Mouse (Mus musculus) intestine, postnatal 0 days (tissue): ENCODE results near the gene Ttc4. TPM values are rescaled to one million over a fixed set of nuclear protein-coding genes. Genes with fewer than 3 reads are reported as not detected.

Source experiments
- ATAC-seq: fragments of 200-750 bp; cut with Nextera tagmentation; 2 replicates; pipeline ENCODE4 v1.8.0; 2017; ENCODE audit warnings: mild to moderate bottlenecking, moderate TSS enrichment, moderate library complexity
- H3K27ac ChIP-seq: fragments of 300-500 bp; sonication (generic); 2 replicates; pipeline ENCODE4 v1.5.1; 2014; ENCODE audit warnings: mild to moderate bottlenecking, low read depth, low read length, moderate library complexity
- H3K27me3 ChIP-seq: fragments of 300-500 bp; sonication (generic); replicated peaks from 2 replicates; pipeline ENCODE4 v1.6.1; 2014; ENCODE audit warnings: low read length, mixed read lengths; ENCODE audit not compliant: control insufficient read depth, insufficient read depth
- H3K36me3 ChIP-seq: fragments of 300-500 bp; sonication (generic); 2 replicates; pipeline ENCODE4 v1.6.1; 2014; ENCODE audit warnings: mild to moderate bottlenecking, moderate library complexity; ENCODE audit not compliant: control insufficient read depth, insufficient read depth
- H3K4me1 ChIP-seq: fragments of 300-500 bp; sonication (generic); replicated peaks from 2 replicates; pipeline ENCODE4 v1.6.1; 2014; ENCODE audit warnings: antibody characterized with exemption, low read length, mixed read lengths; ENCODE audit not compliant: control insufficient read depth, insufficient read depth
- H3K4me2 ChIP-seq: fragments of 300-500 bp; sonication (generic); replicated peaks from 2 replicates; pipeline ENCODE4 v1.6.1; 2014; ENCODE audit warnings: low read depth, mild to moderate bottlenecking, moderate library complexity
- H3K4me3 ChIP-seq: fragments of 300-500 bp; sonication (generic); 2 replicates; pipeline ENCODE4 v1.5.1; 2014; ENCODE audit warnings: low read depth, low read length
- H3K9ac ChIP-seq: fragments of 300-500 bp; sonication (generic); 2 replicates; pipeline ENCODE4 v1.6.1; 2014; ENCODE audit warnings: mild to moderate bottlenecking, low read depth, low read length
- H3K9me3 ChIP-seq: fragments of 300-500 bp; sonication (generic); 2 replicates; pipeline ENCODE4 v1.6.1; 2016; ENCODE audit warnings: mixed run types; ENCODE audit not compliant: control insufficient read depth
- CTCF ChIP-seq: sonication (generic); IDR thresholded peaks from 2 replicates; pipeline ENCODE4 v1.5.1; 2016; ENCODE audit warnings: low read depth, mild to moderate bottlenecking, control low read depth, antibody characterized with exemption, moderate library complexity
- WGBS: fragments of 180-500 bp; shearing (Covaris S2); extraction: QIAGEN DNeasy Blood & Tissue Kit; methylation state at CpG from one replicate; pipeline ENCODE4 v1.1.7; 2014; 5-methylcytosine and 5-hydroxymethylcytosine counted together
- polyA plus RNA-seq: library from polyadenylated mRNA; unstranded; fragments of >200 nt; fragmentation: Nextera tagmentation; extraction: Ambion mirVana; gene quantifications from 2 replicates; pipeline ENCODE4 v1.2.1, GENCODE M21; 2015

Gene Ttc4
- 29.7 and 35.0 TPM in 2 replicates for polyA plus RNA-seq

DNA sequence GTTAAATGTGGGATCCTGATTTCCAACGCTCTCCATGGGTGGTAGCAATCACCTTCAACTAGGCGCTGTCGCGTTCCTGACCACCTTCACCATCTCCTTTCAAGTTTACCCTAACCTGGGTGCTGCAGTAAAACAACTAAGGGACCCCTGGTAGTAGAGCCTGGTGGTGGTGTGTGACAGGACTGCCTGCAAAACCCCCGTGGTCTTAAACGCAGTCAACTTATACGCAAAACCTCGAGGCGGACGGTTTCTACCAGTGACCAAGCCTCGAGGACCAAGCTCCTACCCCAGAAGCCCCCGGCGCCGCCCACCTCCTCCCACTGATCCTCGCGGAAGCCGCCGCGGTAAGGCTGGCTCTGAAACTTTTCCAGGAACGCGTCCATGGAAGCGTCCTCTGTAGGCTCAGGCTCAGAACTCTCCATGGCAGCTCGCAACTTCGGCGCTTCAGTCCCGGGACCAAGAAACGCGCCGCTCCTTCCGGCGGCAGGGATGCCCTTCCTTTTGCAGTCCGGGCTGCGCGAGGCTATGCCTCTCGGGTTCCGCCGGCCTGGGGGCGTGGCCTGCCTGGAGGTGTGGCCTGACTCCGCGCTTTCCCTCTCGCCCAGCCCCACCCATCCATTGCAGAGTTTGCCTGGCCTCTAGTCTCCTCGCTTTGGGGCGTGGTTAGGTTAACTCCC lies at the start of gene Ttc4:
TSS of gene Ttc4 (minus strand) at position 503 of the 677 bp plus-strand sequence.
- WGBS = under 1% methylated on average over 43 of the region's 43 CpGs
- ATAC-seq = peak; percentile 96
- peak; percentile 26; the same call in 1 of the 2 replicates for TF ChIP-seq CTCF
- H3K4me1 ChIP-seq = no peaks in the 10 kb centered on the region
- no peaks in the 10 kb centered on the region for H3K9me3 ChIP-seq
- H3K9ac ChIP-seq = peak within 1 kb of the TSS; percentile 71
- peaks cover 28% of the 10 kb centered on the region for H3K36me3 ChIP-seq
- H3K27ac ChIP-seq = peak within 1 kb of the TSS; percentile 52; the same call in 1 of the 2 replicates
- H3K4me2 ChIP-seq = peak within 1 kb of the TSS; percentile 65
- H3K27me3 ChIP-seq = no peaks in the 10 kb centered on the region
- H3K4me3 ChIP-seq = peak within 1 kb of the TSS; percentile 73

DNA sequence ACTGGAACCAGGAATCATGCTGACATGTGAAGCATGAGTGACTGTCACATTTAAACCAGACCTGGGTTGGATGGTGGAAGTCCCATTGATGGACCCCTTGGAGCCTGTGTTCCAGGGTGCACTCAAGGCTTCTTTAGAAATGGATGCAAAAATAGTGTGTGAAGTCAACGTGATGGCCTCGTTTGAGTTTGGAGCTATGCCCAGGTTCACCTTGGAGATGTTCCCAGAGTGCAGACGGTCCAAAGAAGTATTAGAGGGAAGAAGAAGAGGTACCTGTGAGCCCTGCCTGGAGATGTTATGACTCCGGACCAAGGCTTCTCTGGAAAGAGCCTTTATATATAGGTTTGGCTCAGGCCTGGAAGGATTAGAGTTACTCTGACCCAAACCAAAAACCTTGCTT lies 41.9 kb upstream of the Ttc4 start:
- H3K4me1 ChIP-seq = no peaks in the 10 kb centered on the region
- no peaks in the 10 kb centered on the region for H3K9me3 ChIP-seq
- H3K4me2 ChIP-seq = no peak overlapping the region
- ATAC-seq = no peak
- 83% methylated on average over 4 of the region's 4 CpGs for WGBS
- H3K4me3 ChIP-seq = no peak overlapping the region
- H3K9ac ChIP-seq = no peak overlapping the region
- H3K36me3 ChIP-seq = no peaks in the 10 kb centered on the region
- H3K27me3 ChIP-seq = no peaks in the 10 kb centered on the region
- no peak overlapping the region for H3K27ac ChIP-seq
- TF ChIP-seq CTCF = no peak

DNA sequence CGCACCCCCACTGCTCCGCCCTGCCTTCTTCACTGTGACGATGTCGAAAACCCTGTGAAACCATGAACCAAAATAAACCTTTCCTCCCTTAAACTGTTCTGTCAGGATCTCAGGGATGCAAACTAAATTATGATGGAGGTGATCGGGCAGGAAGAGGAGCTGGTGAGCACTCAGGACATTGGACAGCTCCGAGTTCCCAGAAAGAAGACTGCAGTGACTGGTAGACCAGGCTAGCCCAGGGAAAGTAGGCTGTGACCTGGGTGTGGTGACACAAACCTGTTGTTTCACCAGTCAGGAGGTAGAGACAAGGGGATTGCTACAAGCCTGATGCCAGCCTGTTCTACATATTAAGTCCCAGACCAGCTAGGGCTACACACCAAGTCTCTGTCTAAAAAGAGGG lies 34.9 kb upstream of the Ttc4 start:
- 87% methylated on average over 6 of the region's 6 CpGs for WGBS
- Histone ChIP-seq H3K4me1 (no peaks in the 10 kb centered on the region), H3K36me3 (no peaks in the 10 kb centered on the region), H3K27ac (no peak overlapping the region), H3K9me3 (no peaks in the 10 kb centered on the region), H3K4me2 (no peak overlapping the region), H3K4me3 (no peak overlapping the region), H3K27me3 (no peaks in the 10 kb centered on the region), H3K9ac (no peak overlapping the region)
- TF ChIP-seq CTCF = no peak
- no peak for ATAC-seq

DNA sequence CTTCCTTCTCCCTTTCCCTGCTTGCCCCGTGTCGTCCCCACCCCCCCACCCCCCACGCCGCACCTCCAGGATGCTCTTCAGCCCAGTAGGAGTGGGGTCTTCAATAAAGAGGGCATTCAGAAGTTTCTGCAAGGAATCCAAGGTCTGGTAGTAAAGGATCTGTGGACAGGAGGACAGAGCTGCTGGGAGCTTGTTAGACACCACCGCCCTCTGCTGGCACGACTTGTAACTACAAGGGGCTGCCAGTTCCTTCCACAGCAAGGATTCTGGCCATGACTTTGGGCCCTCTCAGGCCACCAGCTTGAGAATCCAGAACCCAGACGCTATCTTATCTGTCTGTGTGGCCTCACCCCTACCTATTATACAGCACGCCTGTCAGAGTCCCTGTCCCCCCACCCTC lies 29.7 kb upstream of the Ttc4 start:
- TF ChIP-seq CTCF = peak; percentile 97
- H3K27ac ChIP-seq = peak overlapping the region; percentile 46; the same call in 1 of the 2 replicates
- peak; percentile 73 for ATAC-seq
- H3K4me2 ChIP-seq = peak overlapping the region; percentile 60
- H3K4me3 ChIP-seq = 0 out of 2 replicates have a peak overlapping the region, but pooled peaks have one; percentile 14
- H3K36me3 ChIP-seq = no peaks in the 10 kb centered on the region
- H3K4me1 ChIP-seq = peaks cover 2% of the 10 kb centered on the region; the same call in 1 of the 2 replicates
- H3K9ac ChIP-seq = peak overlapping the region; percentile 8; the same call in 1 of the 2 replicates
- no peaks in the 10 kb centered on the region for H3K27me3 ChIP-seq
- no peaks in the 10 kb centered on the region for H3K9me3 ChIP-seq
- WGBS = 0% methylated on average over 8 of the region's 8 CpGs

DNA sequence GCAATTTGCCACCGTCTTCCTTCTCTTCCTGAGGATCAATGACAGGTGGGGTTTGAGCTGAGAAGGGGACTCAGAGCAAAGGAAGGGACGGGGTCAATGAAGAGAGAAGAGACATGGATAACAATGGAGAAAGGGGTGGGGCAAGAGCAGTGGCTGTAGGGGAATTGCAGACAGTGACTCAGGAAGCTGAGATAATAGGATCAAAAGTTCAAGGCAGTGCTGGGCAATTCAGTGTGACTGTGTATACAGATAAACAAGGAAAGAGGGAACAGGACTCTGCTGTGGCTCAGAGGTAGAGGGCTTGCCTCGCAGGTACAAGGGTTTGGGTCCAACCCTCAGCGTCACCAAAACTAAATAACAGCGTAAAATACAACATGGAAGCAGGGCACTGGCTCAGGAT lies 29.2 kb upstream of the Ttc4 start:
- Histone ChIP-seq H3K4me1 (peaks cover 2% of the 10 kb centered on the region; the same call in 1 of the 2 replicates), H3K27me3 (no peaks in the 10 kb centered on the region), H3K36me3 (no peaks in the 10 kb centered on the region), H3K4me3 (0 out of 2 replicates have a peak overlapping the region, but pooled peaks have one; percentile 14), H3K9ac (peak overlapping the region; percentile 8; the same call in 1 of the 2 replicates), H3K9me3 (no peaks in the 10 kb centered on the region), H3K27ac (peak overlapping the region; percentile 46; the same call in 1 of the 2 replicates), H3K4me2 (peak overlapping the region; percentile 60)
- ATAC-seq = peak; percentile 86
- no peak for TF ChIP-seq CTCF
- 24% methylated on average over 5 of the region's 5 CpGs for WGBS

DNA sequence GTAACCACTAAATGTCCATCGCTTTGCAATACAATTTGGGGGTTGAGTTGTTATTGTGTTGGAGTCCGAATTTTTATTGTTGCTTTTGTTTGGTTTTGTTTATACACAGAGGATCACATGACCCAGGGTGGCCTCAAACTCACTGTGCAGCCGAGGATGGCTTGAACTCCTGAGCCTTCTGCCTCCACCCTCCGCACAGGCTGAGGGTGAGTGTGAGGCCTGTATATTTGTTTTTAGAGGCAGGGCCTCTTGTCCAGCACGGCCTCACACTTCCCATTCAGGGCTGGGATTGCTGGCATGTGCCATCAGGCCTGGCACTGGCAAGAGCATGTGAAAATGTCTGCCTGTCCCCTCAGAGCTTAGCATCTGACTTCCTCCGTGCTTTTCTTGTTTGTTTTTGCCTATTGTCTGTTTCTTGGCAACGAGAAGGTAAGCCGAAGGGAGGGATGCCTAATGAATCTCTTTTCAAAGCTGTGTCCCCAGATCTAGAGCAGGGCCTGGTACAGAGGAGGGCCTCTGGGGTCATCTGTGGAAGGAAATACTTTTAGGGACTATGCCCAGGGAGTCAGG lies 26.4 kb upstream of the Ttc4 start:
- H3K4me3 ChIP-seq = no peak overlapping the region
- TF ChIP-seq CTCF = no peak
- H3K4me1 ChIP-seq = peaks cover 2% of the 10 kb centered on the region; the same call in 1 of the 2 replicates
- no peaks in the 10 kb centered on the region for H3K27me3 ChIP-seq
- no peaks in the 10 kb centered on the region for H3K9me3 ChIP-seq
- no peak overlapping the region for H3K9ac ChIP-seq
- H3K4me2 ChIP-seq = no peak overlapping the region
- 47% methylated on average over 8 of the region's 8 CpGs for WGBS
- no peak overlapping the region for H3K27ac ChIP-seq
- no peak for ATAC-seq
- no peaks in the 10 kb centered on the region for H3K36me3 ChIP-seq
